Mouse (Mus musculus): ENCODE results near the gene Bloc1s1. TPM values are rescaled to one million over a fixed set of nuclear protein-coding genes. Genes with fewer than 3 reads are reported as not detected.

The Bloc1s1 gene
- total RNA-seq, 2 experiments from 2014 or later, result 79.8 to 82.3 TPM

GRCm38 (mm10) chr10:128870341-128870740 is 53.5 kb downstream of the Bloc1s1 start:
- DNase-seq (ENCODE audit: low spot score in 2 of 2), result no peak

Other genes starting within 250 kb of the Bloc1s1 start
- gene Suox, start 250.0 kb downstream of the Bloc1s1 start, total RNA-seq (2021), result 10 to 100 TPM; 12.2 to 12.4 TPM
- 100 to 1,000 TPM; 131 to 136 TPM for gene Rab5b, start 227.8 kb downstream of the Bloc1s1 start, total RNA-seq (2021)
- under 1 TPM; 0.54 to 0.88 TPM for gene Pmel, start 219.8 kb downstream of the Bloc1s1 start, total RNA-seq (2021)
- 1 to 10 TPM; 1.4 to 2.6 TPM for gene Cdk2, start 219.0 kb downstream of the Bloc1s1 start, total RNA-seq (2021)
- 1 to 10 TPM; 8.2 to 8.5 TPM for gene Dgka, start 179.2 kb downstream of the Bloc1s1 start, total RNA-seq (2021)
- gene Pym1, start 176.1 kb downstream of the Bloc1s1 start, total RNA-seq (2021), result 10 to 100 TPM; 25.0 to 25.7 TPM
- under 1 TPM; 0.63 to 0.66 TPM for gene Mmp19, start 133.1 kb downstream of the Bloc1s1 start, total RNA-seq (2021)
- 10 to 100 TPM; 64.6 to 67.0 TPM for gene Dnajc14, start 120.0 kb downstream of the Bloc1s1 start, total RNA-seq (2021)
- gene Tmem198b, start 119.7 kb downstream of the Bloc1s1 start, total RNA-seq (2021), result 1 to 10 TPM; 6.9 to 7.1 TPM
- gene Sarnp, start 106.7 kb downstream of the Bloc1s1 start, total RNA-seq (2021), result 10 to 100 TPM; 39.5 to 39.6 TPM
- 1 to 10 TPM; 8.0 to 8.6 TPM for gene Ormdl2, start 102.4 kb downstream of the Bloc1s1 start, total RNA-seq (2021)
- gene Gdf11, start 32.3 kb downstream of the Bloc1s1 start, total RNA-seq (2021), result 10 to 100 TPM; 12.5 to 15.2 TPM
- 10 to 100 TPM; 69.1 to 71.4 TPM for gene Cd63, start 23.0 kb downstream of the Bloc1s1 start, total RNA-seq (2021)
- gene Rdh5, start 1.1 kb downstream of the Bloc1s1 start, total RNA-seq (2021), result 1 to 10 TPM; 3.6 to 7.6 TPM
- 10 to 100 TPM; 13.5 TPM for gene Itga7, start 9.8 kb upstream of the Bloc1s1 start, total RNA-seq (2021)
- gene Mettl7b, start 37.0 kb upstream of the Bloc1s1 start, total RNA-seq (2021), result not detected
- gene Olfr9, start 65.4 kb upstream of the Bloc1s1 start, total RNA-seq (2021), result not detected
- gene Olfr763, start 86.8 kb upstream of the Bloc1s1 start, total RNA-seq (2021), result not detected
- gene Olfr764-ps1, start 115.9 kb upstream of the Bloc1s1 start, total RNA-seq (2021), result not detected
- not detected for gene Olfr765, start 126.0 kb upstream of the Bloc1s1 start, total RNA-seq (2021)
- gene Olfr766-ps1, start 144.9 kb upstream of the Bloc1s1 start, total RNA-seq (2021), result not detected
- gene Olfr767, start 158.9 kb upstream of the Bloc1s1 start, total RNA-seq (2021), result not detected
- gene Olfr768, start 175.3 kb upstream of the Bloc1s1 start, total RNA-seq (2021), result not detected
- gene Olfr769, start 193.8 kb upstream of the Bloc1s1 start, total RNA-seq (2021), result not detected
- not detected for gene Olfr770, start 215.0 kb upstream of the Bloc1s1 start, total RNA-seq (2021)
- gene Olfr771, start 240.7 kb upstream of the Bloc1s1 start, total RNA-seq (2021), result not detected

All from left cerebral cortex, adult 18-20 months (tissue).